Mouse (Mus musculus): Measurements from ENCODE around the gene Deup1.
A peak's percentile ranks its signal among the peaks of the same experiment; 100 is the strongest.

Deup1 gene

DNA sequence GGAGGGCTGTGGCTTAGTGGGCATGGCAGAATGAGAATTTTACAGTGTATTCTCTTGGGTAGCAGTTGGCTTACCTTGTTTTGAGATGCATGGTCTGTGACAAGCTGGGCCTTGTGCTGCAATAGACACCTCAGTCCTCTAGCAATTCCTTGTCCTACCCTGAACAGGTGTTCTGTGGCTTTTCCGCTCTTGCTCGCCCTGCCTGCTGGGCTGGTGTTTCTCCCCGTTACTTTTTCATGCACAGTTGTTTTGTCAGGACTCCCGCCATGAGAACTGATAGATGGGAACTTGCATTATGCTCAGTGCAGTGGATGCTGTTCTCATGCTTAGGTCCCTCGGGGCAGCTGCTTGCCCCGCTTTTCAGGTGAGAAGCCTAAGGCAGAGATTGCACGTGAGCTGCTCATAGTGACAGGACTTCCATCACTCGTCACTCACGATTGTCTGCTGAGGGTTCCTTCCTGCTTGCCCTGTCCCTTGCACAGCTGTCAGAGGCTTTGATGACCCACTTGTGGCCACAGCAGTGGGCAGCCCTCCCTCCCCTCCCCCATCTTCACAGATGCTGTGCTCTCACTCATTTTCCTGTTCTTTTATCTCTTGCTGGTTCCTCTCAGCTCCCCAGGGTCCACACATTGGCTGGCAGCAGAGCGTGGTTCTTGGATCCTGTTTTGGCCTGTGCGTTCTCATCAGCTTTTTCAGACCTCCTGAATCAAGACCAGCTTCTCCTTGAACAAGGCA lies 94.2 kb downstream of the Deup1 start:
- DNase-seq (ENCODE audit: low spot score in 2 of 2) = peak in 1 of 2 experiments; percentile 31

GRCm38 (mm10) chr9:15531204-15531603 lies 96.5 kb downstream of the Deup1 start:
- no peak for DNase-seq (ENCODE audit: low spot score in 2 of 2)

DNA sequence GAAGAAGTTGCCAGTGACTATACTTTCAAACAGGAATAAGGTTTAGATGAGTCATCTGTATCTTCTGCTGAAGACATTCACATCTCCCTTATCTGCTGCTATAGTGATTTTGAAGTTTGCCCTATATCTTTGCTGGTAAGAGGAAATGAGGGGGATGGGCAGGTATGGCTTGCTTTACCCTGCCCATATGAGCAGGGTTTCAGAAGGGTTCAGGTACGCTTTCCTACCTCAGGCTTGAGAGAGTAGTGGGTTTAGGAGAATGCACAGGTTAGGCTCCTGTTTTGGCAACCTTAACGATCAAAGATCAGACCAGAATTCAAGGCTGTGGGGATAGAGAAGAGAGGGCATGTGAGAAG lies 97.8 kb downstream of the Deup1 start:
- DNase-seq (ENCODE audit: low spot score in 2 of 2) = no peak

- DNase-seq (ENCODE audit: low spot score in 2 of 2) = no peak
Measured at GRCm38 (mm10) chr9:15529275-15529964, 98.3 kb downstream of the Deup1 start.

- no peak for DNase-seq (ENCODE audit: low spot score in 2 of 2)
Measured at GRCm38 (mm10) chr9:15528368-15528767, 99.4 kb downstream of the Deup1 start.

DNA sequence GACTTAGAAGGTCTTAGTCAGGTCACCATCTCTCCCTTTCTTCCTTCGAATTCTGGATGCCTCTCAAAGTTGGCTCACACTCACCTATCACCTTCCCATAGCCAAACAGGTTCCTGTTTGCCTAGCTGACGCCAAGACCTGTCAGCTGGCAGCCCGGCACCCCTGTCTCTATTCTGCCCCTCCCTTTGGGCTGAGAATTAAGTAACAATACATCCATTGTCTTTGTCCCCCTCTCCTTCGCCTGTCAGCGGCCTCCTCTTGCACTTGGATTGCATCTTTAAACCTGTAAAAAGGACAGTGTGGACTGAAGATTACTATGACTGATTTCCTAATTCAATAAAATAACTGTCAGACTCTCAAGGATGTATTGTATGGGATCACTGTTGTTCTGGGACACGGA lies 99.9 kb downstream of the Deup1 start:
- DNase-seq (ENCODE audit: low spot score in 2 of 2) = no peak

DNA sequence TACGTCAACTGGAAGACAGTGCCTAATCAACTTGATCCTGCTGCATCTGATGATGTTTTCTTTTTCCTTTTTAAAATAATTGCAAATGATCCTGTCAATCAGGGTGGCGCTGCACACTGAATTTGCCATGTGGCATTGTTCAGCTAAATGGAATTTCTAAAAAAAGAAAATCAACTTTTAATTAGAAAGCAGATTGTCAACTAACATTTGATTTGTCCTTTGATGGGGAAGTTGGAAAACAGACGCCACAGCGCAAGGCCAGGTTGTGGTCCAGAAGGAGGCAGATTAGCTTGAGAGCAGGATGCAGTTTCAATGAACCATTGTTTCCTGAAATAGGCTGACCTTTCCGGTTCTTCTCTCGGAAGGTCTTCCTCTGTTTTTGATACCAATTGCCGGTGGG lies 101.2 kb downstream of the Deup1 start:
- no peak for DNase-seq (ENCODE audit: low spot score in 2 of 2)

DNA sequence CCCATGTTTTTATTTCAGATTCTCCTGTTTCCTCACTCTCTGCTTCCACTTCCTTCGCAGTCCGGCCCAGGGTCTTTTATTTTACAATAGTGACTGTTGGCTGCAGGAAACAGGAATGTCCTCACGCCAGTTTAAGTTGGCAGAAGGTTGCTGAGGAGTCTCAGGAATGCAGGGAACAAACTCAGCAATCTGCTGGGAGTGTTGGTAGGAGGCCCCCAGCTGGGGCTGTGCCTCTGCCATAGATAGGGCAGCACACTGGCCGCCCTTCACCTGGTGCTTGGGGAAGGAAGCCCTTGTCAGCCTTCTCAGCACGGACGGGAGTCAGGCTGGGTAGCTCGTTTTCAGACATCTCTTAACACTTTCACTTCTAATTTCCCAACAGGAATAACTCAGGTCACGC lies 102.5 kb downstream of the Deup1 start:
- no peak for DNase-seq (ENCODE audit: low spot score in 2 of 2)

DNA sequence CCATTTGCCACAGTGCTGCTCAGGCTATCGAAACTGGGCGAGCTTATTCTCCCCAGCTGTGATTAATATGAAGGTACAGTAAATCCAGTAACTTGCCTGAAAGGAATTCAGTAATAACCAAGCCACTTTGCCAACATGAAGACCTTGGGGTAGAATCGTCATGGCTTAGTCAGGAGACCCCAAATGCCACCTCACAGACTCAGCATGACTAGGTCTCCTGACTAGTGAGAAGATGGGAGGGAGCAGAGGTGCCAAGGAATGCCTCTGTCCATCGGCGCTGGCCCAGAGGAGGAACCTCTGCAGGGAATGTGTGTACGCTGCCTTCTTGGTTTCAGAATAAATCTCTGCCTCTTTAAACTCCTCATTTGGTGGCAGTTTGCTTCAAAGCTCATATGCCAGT lies 104.1 kb downstream of the Deup1 start:
- DNase-seq (ENCODE audit: low spot score in 2 of 2) = no peak

GRCm38 (mm10) chr9:15522887-15523286 lies 104.8 kb downstream of the Deup1 start:
- DNase-seq (ENCODE audit: low spot score in 2 of 2) = no peak

- DNase-seq (ENCODE audit: low spot score in 2 of 2) = no peak
Measured at GRCm38 (mm10) chr9:15522348-15522747, 105.4 kb downstream of the Deup1 start.

DNA sequence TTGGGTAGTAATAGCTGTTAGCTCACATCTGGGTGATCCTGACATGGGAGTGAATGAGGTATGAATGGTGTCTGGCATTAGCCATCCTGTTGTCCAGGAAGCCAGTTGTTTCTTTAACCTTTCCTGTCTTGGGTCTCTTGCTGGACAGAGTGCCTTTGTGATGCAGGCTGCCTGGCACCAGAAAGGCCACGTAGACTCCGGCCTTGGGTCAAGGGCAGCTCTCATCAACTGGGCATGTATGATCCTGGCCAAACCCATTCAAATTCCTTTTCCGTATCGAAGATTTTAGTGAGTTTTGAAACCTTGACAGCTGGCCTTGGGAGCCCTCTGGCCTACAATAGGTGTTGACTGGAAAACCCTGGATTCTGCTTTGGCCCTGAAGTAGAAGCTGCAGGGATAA lies 109.8 kb downstream of the Deup1 start:
- no peak for DNase-seq (ENCODE audit: low spot score in 2 of 2)

DNA sequence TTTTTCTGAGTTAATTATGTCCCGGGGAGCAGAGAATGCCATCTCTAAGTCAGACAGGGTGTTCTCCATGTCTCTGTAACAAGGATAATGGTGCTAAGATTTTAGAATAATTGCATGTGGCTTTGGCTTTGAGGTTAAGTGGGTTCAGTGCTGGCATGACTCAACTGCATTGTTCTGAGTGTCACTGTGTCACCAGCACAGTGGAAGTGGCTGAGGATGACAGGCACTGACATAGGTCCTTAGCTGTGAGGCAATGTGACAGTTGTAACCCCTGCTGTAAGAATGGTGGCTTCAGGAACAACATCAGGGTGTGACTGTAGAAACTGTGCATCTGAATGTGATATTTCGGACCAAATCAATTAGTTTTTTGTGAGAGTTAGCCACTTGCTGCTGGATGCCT lies 111.7 kb downstream of the Deup1 start:
- DNase-seq (ENCODE audit: low spot score in 2 of 2) = no peak

DNA sequence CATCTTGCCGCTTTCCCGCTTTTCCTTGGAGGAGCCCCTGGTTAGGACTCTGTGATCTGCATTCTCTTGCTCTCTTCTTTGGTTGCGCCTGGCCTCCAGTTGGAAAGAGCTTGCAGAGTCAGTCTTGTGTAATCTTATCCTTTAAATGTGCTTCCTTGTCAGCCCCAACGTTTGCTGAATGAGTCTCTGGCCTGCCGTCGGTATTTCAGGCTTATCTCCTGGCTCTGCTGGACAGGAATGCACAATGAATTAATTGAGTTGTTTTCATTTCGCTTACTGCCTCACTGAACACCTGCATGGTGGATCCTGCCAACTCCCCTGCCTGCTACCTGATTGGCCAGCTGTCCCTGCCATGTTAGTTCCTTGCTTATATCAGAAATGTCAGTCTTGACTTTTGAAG lies 114.8 kb downstream of the Deup1 start:
- DNase-seq (ENCODE audit: low spot score in 2 of 2) = no peak

DNA sequence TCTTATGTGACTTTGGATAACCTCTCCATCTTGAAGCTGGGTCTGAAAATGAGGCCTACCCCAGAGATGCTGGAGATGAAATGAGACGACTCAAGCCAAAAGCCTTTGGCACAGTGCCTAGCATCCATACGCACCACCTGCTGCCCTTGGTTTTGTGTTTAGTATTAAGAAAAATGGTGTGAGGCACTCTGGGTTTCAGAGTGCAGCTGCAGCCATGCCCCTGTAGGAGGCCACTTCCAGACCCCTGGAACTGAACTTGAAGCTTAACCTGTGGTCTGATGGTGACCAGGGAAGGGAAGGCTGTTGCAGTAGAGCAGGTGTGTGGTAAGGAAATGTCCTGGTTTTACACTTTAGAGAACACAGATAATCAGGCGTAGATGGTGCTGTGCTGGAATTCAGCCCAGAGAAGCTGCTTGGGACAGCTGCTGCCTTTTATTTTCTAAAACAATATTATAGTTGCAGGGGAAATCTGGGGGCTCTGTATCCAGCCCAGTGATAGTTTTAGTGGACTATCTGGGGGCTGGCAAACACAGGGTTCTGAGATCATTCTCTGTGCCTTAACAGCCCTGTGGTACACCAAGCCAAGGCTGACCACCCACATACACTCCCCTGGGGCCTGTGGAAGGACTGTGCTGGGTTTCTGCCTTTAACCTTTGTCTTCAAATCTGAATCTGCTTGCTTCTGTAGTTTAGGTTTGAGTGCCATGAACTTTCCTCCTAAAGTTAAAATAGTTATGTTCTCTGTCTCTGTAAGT lies 117.0 kb downstream of the Deup1 start:
- DNase-seq (ENCODE audit: low spot score in 2 of 2) = no peak
